Mouse (Mus musculus): ENCODE data around the gene Gphn. TPM values are rescaled to one million over a fixed set of nuclear protein-coding genes. Genes with fewer than 3 reads are reported as not detected.
A peak's percentile ranks its signal among the peaks of the same experiment; 100 is the strongest.
"Not testable (repeated sequence)": the region's sequence is repeated elsewhere in the genome, so short reads cannot be mapped to it uniquely, and the experiment has no call there.

The Gphn gene
- polyA plus RNA-seq, 1 experiment from 2014 or later = 17.8 TPM

DNA sequence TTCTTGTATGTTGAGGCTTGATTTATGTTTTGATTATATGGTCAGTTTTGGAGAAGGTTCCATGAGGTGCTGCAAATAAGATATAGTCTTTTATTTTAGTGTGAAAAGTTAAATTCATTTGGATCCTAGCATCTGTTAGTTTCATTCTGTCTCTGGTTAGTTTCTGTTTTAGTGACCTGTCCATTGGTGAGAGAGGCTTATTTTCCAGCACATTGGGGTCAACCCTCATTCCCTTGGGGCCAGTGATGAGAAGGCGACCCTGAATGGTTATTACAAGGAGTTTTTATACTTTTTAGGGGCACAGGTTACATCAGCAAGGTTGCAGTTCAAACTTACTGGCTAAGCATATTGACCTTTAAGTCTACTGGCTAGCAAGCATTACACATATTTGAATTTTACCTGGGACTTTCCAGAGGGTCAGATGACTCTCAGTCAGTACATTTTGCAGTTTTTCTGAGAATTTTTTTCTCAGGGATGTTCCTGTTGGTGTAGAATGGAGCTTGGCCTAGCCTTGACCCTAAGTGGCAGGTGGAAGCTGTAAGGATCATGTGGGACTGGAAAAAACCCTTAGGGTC is 72.7 kb downstream of the Gphn start:
- whole genome bisulfite sequencing = 88% methylated on average over 1 of the region's 1 CpGs
- Histone ChIP-seq H3K27ac (ENCODE audit: low read depth, low read length) (no peak overlapping the region), H3K9ac (ENCODE audit: low read depth, low read length) (no peak overlapping the region), H3K27me3 (ENCODE audit: control insufficient read depth, insufficient read depth, low read length) (no peaks in the 10 kb centered on the region), H3K9me3 (ENCODE audit: control insufficient read depth, low read length) (no peaks in the 10 kb centered on the region), H3K4me3 (ENCODE audit: low read length) (no peak overlapping the region), H3K36me3 (ENCODE audit: control insufficient read depth, insufficient read depth, low read length) (no peaks in the 10 kb centered on the region), H3K4me1 (ENCODE audit: control insufficient read depth, insufficient read depth, low read length) (no peaks in the 10 kb centered on the region), H3K4me2 (replicated peaks; ENCODE audit: low read depth, low read length) (no peak overlapping the region)
- no peak for ATAC-seq (ENCODE audit: low FRiP score, low TSS enrichment)

DNA sequence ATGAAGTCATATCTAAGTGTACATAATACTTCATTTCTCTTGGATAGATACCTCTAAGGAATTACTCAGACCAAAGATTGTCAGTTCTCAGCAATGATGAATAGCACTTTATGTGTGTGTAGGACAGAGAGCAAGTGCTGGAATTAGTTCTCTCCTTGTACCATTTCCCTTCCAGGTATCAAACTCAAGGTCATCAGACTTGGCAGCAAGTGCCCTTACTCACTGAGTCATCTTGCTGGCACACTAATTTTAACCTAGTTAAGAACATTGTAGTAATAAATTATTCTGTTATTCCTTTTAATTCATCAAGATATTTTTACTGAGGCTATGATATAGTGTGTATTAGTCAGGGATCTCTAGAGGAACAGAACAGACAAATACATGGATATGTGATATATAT is 88.9 kb downstream of the Gphn start:
- Histone ChIP-seq H3K27me3 (ENCODE audit: control insufficient read depth, insufficient read depth, low read length) (no peaks in the 10 kb centered on the region), H3K27ac (ENCODE audit: low read depth, low read length) (no peak overlapping the region), H3K4me2 (replicated peaks; ENCODE audit: low read depth, low read length) (no peak overlapping the region), H3K4me1 (ENCODE audit: control insufficient read depth, insufficient read depth, low read length) (no peaks in the 10 kb centered on the region), H3K9me3 (ENCODE audit: control insufficient read depth, low read length) (no peaks in the 10 kb centered on the region), H3K9ac (ENCODE audit: low read depth, low read length) (no peak overlapping the region), H3K36me3 (ENCODE audit: control insufficient read depth, insufficient read depth, low read length) (no peaks in the 10 kb centered on the region), H3K4me3 (ENCODE audit: low read length) (no peak overlapping the region)
- ATAC-seq (ENCODE audit: low FRiP score, low TSS enrichment) = no peak

DNA sequence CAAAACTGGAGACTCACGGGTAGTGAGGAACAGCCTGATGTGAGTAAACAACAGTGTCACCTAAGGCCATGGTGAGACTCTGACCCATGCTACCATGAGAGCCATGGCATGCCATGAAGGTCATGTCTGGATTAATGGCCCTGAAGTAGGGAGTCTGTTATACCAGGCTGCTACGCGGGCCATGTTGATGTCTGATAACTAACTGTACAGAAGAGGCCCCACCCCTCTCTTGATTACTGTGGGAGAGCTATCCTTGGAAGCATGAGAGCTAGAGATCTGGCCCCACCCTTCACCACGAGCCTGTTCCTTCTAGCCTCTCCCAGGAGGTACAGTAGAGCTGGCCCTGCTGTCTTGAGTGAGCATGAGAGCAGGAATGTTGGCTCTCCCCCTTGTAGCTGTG is 101.8 kb downstream of the Gphn start:
- Histone ChIP-seq H3K4me1 (ENCODE audit: control insufficient read depth, insufficient read depth, low read length) (no peaks in the 10 kb centered on the region), H3K27me3 (ENCODE audit: control insufficient read depth, insufficient read depth, low read length) (no peaks in the 10 kb centered on the region), H3K27ac (ENCODE audit: low read depth, low read length) (no peak overlapping the region), H3K9me3 (ENCODE audit: control insufficient read depth, low read length) (no peaks in the 10 kb centered on the region), H3K9ac (ENCODE audit: low read depth, low read length) (no peak overlapping the region), H3K4me3 (ENCODE audit: low read length) (no peak overlapping the region), H3K36me3 (ENCODE audit: control insufficient read depth, insufficient read depth, low read length) (no peaks in the 10 kb centered on the region), H3K4me2 (replicated peaks; ENCODE audit: low read depth, low read length) (no peak overlapping the region)
- 67% methylated on average over 4 of the region's 4 CpGs for WGBS
- no peak for ATAC-seq (ENCODE audit: low FRiP score, low TSS enrichment)

DNA sequence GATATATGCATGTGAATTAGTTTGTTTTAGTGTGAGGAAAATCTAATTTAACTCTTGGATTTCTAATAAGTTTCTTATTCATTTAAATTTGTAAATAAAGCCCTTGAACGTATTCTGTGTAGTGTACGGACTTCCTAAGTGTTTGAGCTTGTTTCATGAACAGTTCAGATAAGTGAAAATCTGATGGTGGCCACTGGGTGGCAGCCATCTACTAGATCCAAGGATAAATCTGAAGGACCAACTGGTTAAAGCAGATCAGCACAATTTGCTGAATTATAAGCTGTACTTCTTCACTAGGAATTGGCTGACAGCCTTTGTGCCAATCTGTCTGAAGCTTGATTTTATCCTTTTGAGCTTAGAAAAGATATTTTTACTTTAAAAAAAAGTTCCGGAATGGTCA is 105.9 kb downstream of the Gphn start:
- no peaks in the 10 kb centered on the region for H3K4me1 ChIP-seq (ENCODE audit: control insufficient read depth, insufficient read depth, low read length)
- no peaks in the 10 kb centered on the region for H3K9me3 ChIP-seq (ENCODE audit: control insufficient read depth, low read length)
- H3K4me3 ChIP-seq (ENCODE audit: low read length) = no peak overlapping the region
- ATAC-seq (ENCODE audit: low FRiP score, low TSS enrichment) = peak; percentile 79; the same call in 1 of the 2 replicates
- no peak overlapping the region for H3K9ac ChIP-seq (ENCODE audit: low read depth, low read length)
- no peak overlapping the region for H3K4me2 ChIP-seq (replicated peaks; ENCODE audit: low read depth, low read length)
- no peaks in the 10 kb centered on the region for H3K27me3 ChIP-seq (ENCODE audit: control insufficient read depth, insufficient read depth, low read length)
- no peak overlapping the region for H3K27ac ChIP-seq (ENCODE audit: low read depth, low read length)
- no peaks in the 10 kb centered on the region for H3K36me3 ChIP-seq (ENCODE audit: control insufficient read depth, insufficient read depth, low read length)
- 66% methylated on average over 3 of the region's 3 CpGs for WGBS

DNA sequence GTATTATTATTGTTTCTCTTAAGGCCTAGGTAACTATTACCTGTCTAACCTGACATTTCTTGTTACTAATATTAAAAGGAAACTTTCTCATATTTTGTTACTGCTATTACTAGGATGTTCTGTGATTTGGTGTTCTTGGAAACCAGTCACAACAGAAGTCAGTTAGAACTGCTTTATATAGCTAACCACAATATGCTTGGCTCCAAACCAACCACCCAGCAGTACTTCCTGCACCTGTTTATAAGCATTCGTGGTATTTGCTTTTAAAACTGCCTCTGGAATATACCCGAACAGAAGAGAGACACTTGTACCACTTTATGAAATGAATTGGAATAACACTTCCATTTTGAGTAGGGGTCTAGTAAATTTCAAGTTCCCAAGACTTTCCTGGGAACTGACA is 130.3 kb downstream of the Gphn start:
- 82% methylated on average over 2 of the region's 2 CpGs for WGBS
- Histone ChIP-seq H3K9me3 (ENCODE audit: control insufficient read depth, low read length) (no peaks in the 10 kb centered on the region), H3K27ac (ENCODE audit: low read depth, low read length) (no peak overlapping the region), H3K36me3 (ENCODE audit: control insufficient read depth, insufficient read depth, low read length) (no peaks in the 10 kb centered on the region), H3K9ac (ENCODE audit: low read depth, low read length) (no peak overlapping the region), H3K4me1 (ENCODE audit: control insufficient read depth, insufficient read depth, low read length) (no peaks in the 10 kb centered on the region), H3K4me3 (ENCODE audit: low read length) (no peak overlapping the region), H3K4me2 (replicated peaks; ENCODE audit: low read depth, low read length) (no peak overlapping the region), H3K27me3 (ENCODE audit: control insufficient read depth, insufficient read depth, low read length) (no peaks in the 10 kb centered on the region)
- ATAC-seq (ENCODE audit: low FRiP score, low TSS enrichment) = no peak

DNA sequence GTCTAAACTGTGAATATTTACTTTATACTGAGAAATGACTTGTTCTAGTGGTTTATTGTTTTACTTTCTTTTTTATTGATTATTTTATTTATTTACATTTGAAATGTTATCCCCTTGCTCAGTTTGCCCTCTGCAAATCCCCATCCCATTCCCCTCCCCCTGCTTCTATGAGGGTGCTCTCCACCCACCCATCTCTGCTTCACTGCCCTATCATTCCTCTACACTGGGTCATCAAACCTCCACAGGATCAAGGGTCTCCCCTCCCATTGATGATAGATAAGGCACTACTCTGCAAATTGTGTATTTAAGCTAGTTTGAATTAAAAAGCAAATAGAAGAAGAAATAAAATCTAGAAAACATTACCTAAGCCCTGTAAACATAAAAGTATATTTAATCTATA is 163.1 kb downstream of the Gphn start:
- Histone ChIP-seq H3K36me3 (ENCODE audit: control insufficient read depth, insufficient read depth, low read length) (no peaks in the 10 kb centered on the region), H3K4me1 (ENCODE audit: control insufficient read depth, insufficient read depth, low read length) (no peaks in the 10 kb centered on the region), H3K4me2 (replicated peaks; ENCODE audit: low read depth, low read length) (no peak overlapping the region), H3K27ac (ENCODE audit: low read depth, low read length) (no peak overlapping the region), H3K4me3 (ENCODE audit: low read length) (no peak overlapping the region), H3K9ac (ENCODE audit: low read depth, low read length) (no peak overlapping the region), H3K27me3 (ENCODE audit: control insufficient read depth, insufficient read depth, low read length) (no peaks in the 10 kb centered on the region), H3K9me3 (ENCODE audit: control insufficient read depth, low read length) (no peaks in the 10 kb centered on the region)
- ATAC-seq (ENCODE audit: low FRiP score, low TSS enrichment) = no peak

DNA sequence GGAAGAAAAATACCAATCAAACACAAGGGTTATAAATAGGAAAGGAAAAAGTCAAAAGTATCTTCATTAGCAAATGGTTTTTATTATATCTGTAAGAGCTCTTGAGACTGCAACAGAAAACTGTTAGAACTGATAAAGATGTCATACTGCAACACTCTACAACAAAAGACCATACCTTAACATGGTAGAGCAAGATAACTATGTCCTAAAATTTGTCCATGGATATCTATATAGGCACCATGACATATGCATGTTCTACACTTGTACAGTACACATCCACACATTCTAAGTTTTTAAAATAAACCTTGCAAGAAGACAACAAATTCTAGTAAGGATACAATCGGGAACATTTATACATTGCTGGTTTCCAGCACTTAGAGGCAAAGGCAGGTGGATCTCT is 169.1 kb downstream of the Gphn start:
- 92% methylated on average over 1 of the region's 1 CpGs for WGBS
- Histone ChIP-seq H3K9me3 (ENCODE audit: control insufficient read depth, low read length) (no peaks in the 10 kb centered on the region), H3K36me3 (ENCODE audit: control insufficient read depth, insufficient read depth, low read length) (no peaks in the 10 kb centered on the region), H3K4me2 (replicated peaks; ENCODE audit: low read depth, low read length) (no peak overlapping the region), H3K9ac (ENCODE audit: low read depth, low read length) (no peak overlapping the region), H3K27me3 (ENCODE audit: control insufficient read depth, insufficient read depth, low read length) (no peaks in the 10 kb centered on the region), H3K27ac (ENCODE audit: low read depth, low read length) (no peak overlapping the region), H3K4me3 (ENCODE audit: low read length) (no peak overlapping the region), H3K4me1 (ENCODE audit: control insufficient read depth, insufficient read depth, low read length) (no peaks in the 10 kb centered on the region)
- no peak for ATAC-seq (ENCODE audit: low FRiP score, low TSS enrichment)

DNA sequence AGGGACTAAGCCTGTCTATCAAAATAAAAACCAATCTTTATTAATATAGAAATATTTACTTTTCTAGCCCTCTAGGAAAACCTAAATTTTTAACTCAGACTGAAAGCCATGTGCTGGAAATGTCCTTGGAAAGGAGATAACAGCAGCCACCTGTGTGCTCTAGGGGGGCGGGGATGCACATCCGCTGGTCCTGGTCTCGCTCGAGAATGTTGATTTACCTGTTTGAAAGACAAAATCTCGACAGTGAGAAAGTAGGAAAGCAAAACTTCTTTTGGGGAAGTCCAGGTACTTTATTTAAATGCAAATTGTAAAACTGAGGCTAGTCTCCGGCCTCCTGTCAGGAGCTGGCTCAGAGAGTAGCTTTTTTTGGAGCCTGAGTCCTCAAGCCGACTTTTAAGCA is 181.3 kb downstream of the Gphn start:
- H3K4me3 ChIP-seq (ENCODE audit: low read length); H3K27ac ChIP-seq (ENCODE audit: low read depth, low read length); H3K4me2 ChIP-seq (replicated peaks; ENCODE audit: low read depth, low read length); H3K9ac ChIP-seq (ENCODE audit: low read depth, low read length); H3K4me1 ChIP-seq (ENCODE audit: control insufficient read depth, insufficient read depth, low read length); H3K36me3 ChIP-seq (ENCODE audit: control insufficient read depth, insufficient read depth, low read length); ATAC-seq (ENCODE audit: low FRiP score, low TSS enrichment); H3K9me3 ChIP-seq (ENCODE audit: control insufficient read depth, low read length); H3K27me3 ChIP-seq (ENCODE audit: control insufficient read depth, insufficient read depth, low read length): not testable (repeated sequence)
- 68% methylated on average over 7 of the region's 7 CpGs for WGBS

DNA sequence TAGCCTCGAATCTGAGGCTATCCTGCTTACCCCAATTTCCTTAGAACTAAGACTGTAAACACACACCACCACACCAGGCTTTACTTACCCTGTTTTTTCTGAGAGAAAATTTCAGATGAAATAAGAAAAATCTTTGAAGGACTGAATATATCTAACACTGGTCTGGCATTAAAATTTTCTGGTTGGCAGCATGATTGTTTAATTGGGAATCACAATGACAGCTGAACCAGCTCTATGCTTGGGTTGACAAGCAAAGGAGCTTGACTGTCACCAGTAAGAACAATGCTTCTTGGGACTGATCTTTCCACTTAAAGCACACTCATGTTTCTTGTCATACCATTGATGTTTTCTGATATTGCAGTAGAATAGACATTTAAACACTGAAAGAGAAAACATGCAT is 296.0 kb downstream of the Gphn start:
- no peak for ATAC-seq (ENCODE audit: low FRiP score, low TSS enrichment)
- Histone ChIP-seq H3K4me3 (ENCODE audit: low read length) (no peak overlapping the region), H3K36me3 (ENCODE audit: control insufficient read depth, insufficient read depth, low read length) (no peaks in the 10 kb centered on the region), H3K4me1 (ENCODE audit: control insufficient read depth, insufficient read depth, low read length) (no peaks in the 10 kb centered on the region), H3K9ac (ENCODE audit: low read depth, low read length) (no peak overlapping the region), H3K9me3 (ENCODE audit: control insufficient read depth, low read length) (no peaks in the 10 kb centered on the region), H3K4me2 (replicated peaks; ENCODE audit: low read depth, low read length) (no peak overlapping the region), H3K27ac (ENCODE audit: low read depth, low read length) (no peak overlapping the region), H3K27me3 (ENCODE audit: control insufficient read depth, insufficient read depth, low read length) (no peaks in the 10 kb centered on the region)
- WGBS = 67% methylated on average over 1 of the region's 1 CpGs
